Mouse (Mus musculus) kidney, adult 11 months (tissue): ENCODE results near the gene Slc1a3.
"Not testable (repeated sequence)": the region's sequence is repeated elsewhere in the genome, so short reads cannot be mapped to it uniquely, and the experiment has no call there.

Experiments
- DNase-seq: peaks from one replicate; pipeline ENCODE4 v3.0.0; 2022

Slc1a3 gene

GRCm38 (mm10) chr15:8706178-8706577, 4.4 kb downstream of the Slc1a3 start:
- DNase-seq = no peak

GRCm38 (mm10) chr15:8705560-8705959, 5.0 kb downstream of the Slc1a3 start:
- not testable (repeated sequence) for DNase-seq

GRCm38 (mm10) chr15:8697976-8698375, 12.6 kb downstream of the Slc1a3 start:
- no peak for DNase-seq

GRCm38 (mm10) chr15:8697500-8697899, 13.1 kb downstream of the Slc1a3 start:
- DNase-seq = no peak

- DNase-seq = not testable (repeated sequence)
Measured at GRCm38 (mm10) chr15:8690141-8690540, 20.4 kb downstream of the Slc1a3 start.

GRCm38 (mm10) chr15:8686846-8687245, 23.7 kb downstream of the Slc1a3 start:
- no peak for DNase-seq

- no peak for DNase-seq
Measured at GRCm38 (mm10) chr15:8685506-8685905, 25.1 kb downstream of the Slc1a3 start.

- no peak for DNase-seq
Measured at GRCm38 (mm10) chr15:8684263-8684662, 26.3 kb downstream of the Slc1a3 start.

- no peak for DNase-seq
Measured at GRCm38 (mm10) chr15:8682871-8683270, 27.7 kb downstream of the Slc1a3 start.

- DNase-seq = no peak
Measured at GRCm38 (mm10) chr15:8682421-8682820, 28.1 kb downstream of the Slc1a3 start.

- DNase-seq = no peak
Measured at GRCm38 (mm10) chr15:8681971-8682370, 28.6 kb downstream of the Slc1a3 start.

GRCm38 (mm10) chr15:8681009-8681408, 29.6 kb downstream of the Slc1a3 start:
- DNase-seq = no peak

- no peak for DNase-seq
Measured at GRCm38 (mm10) chr15:8676959-8677358, 33.6 kb downstream of the Slc1a3 start.

- DNase-seq = no peak
Measured at GRCm38 (mm10) chr15:8676211-8676691, 34.3 kb downstream of the Slc1a3 start.

GRCm38 (mm10) chr15:8675616-8676015, 34.9 kb downstream of the Slc1a3 start:
- DNase-seq = no peak

- DNase-seq = no peak
Measured at GRCm38 (mm10) chr15:8672532-8672931, 38.0 kb downstream of the Slc1a3 start.

- DNase-seq = no peak
Measured at GRCm38 (mm10) chr15:8667849-8668522, 42.6 kb downstream of the Slc1a3 start.

GRCm38 (mm10) chr15:8665675-8666350, 44.8 kb downstream of the Slc1a3 start:
- DNase-seq = no peak

GRCm38 (mm10) chr15:8663348-8664099, 47.0 kb downstream of the Slc1a3 start:
- DNase-seq = no peak

GRCm38 (mm10) chr15:8661856-8662255, 48.7 kb downstream of the Slc1a3 start:
- DNase-seq = no peak

GRCm38 (mm10) chr15:8659977-8660376, 50.6 kb downstream of the Slc1a3 start:
- no peak for DNase-seq

GRCm38 (mm10) chr15:8659483-8659971, 51.0 kb downstream of the Slc1a3 start:
- no peak for DNase-seq
